Mouse (Mus musculus) heart, adult 2 months (tissue): ENCODE measurements around the gene Hspb8.

Experiments used
- CTCF ChIP-seq: fragments of 200-600 bp; IDR thresholded peaks from 2 replicates; pipeline ENCODE4 v1.8.1; 2022; ENCODE audit warnings: antibody characterized with exemption, mild to moderate bottlenecking, moderate library complexity
- POLR2A ChIP-seq: fragments of 200-500 bp; IDR thresholded peaks from 2 replicates; pipeline ENCODE4 v1.6.1; 2011; ENCODE audit warnings: mild to moderate bottlenecking, low read depth, low read length, control low read depth; ENCODE audit not compliant: insufficient read depth

DNA sequence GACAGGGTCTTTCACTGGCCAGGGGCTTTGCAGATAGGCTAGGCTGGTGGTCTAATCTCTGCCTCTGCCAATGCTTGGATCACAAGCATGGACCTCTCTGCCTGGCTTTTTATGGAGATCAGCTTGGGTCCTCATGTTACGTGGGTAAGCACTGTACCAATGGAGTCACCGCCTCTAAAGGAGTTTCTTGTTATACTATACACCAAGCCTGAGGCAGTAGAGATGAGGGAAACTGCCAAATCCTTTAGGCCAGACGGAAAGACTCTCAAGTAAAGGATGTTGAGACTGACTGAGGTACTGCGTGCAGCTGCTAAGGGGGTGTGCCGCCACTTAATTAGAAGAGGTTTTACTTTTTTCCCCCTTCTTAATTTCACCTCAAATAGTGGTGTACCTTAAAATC is 43.8 kb downstream of the Hspb8 start:
- TF ChIP-seq CTCF, result no peak
- no peak for TF ChIP-seq POLR2A
